Mouse (Mus musculus): ENCODE data around the gene Gm156. TPM values are rescaled to one million over a fixed set of nuclear protein-coding genes. Genes with fewer than 3 reads are reported as not detected.

Gm156 gene
- total RNA-seq, 1 experiment: not detected

GRCm38 (mm10) chr6:129727237-129727636 is 56.8 kb downstream of the Gm156 start:
- no peak overlapping the region for H3K4me3 ChIP-seq (ENCODE audit: insufficient read depth in 1 of 2, low read depth in 1 of 2, low read length in 2 of 2, poor library complexity in 1 of 2, severe bottlenecking in 1 of 2)
- in situ Hi-C loops (cut with MboI; ENCODE audit: low sequenced_read_pairs in 2 of 2, unreplicated experiment in 2 of 2): no loop called here
- no peaks in the 10 kb centered on the region for H3K36me3 ChIP-seq (ENCODE audit: control insufficient read depth, insufficient read depth, low read length, poor library complexity, severe bottlenecking)
- TF ChIP-seq HCFC1 (IDR thresholded peaks at IDR 0.05; ENCODE audit: borderline replicate concordance, insufficient read depth, low read length): no peak
- H3K9me3 ChIP-seq (ENCODE audit: control insufficient read depth, insufficient read depth, low read depth, low read length): no peaks in the 10 kb centered on the region
- H3K4me1 ChIP-seq (ENCODE audit: control insufficient read depth in 2 of 2, insufficient read depth in 2 of 2, low read length in 2 of 2, poor library complexity in 1 of 2): no peaks in the 10 kb centered on the region
- no peak overlapping the region for H3K9ac ChIP-seq (ENCODE audit: insufficient read depth, low read depth, low read length, poor library complexity, severe bottlenecking)
- H3K27ac ChIP-seq (ENCODE audit: insufficient read depth, low read depth, low read length, poor library complexity, severe bottlenecking): no peak overlapping the region
- no peak for DNase-seq (ENCODE audit: low read depth, low spot score)

DNA sequence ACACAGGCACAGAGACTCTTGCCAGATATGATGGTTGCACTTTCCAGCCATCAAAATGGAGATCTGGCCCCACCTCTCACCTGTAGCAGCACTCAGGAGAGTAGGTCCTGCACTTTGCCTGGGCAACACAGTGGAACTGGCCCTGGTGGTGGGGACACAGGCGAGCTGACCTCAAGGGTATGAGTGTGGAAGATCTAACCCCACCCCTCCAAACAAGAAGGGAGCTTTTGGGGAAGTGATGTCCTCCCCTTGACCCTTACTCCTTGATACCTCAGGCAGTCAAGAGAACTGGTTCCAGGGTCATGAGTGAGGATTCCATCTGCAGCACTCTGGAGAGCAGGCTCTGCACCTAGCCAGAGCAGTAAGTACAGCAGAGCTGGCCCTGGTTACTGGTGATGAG is 62.7 kb downstream of the Gm156 start:
- no peak overlapping the region for H3K4me3 ChIP-seq (ENCODE audit: insufficient read depth in 1 of 2, low read depth in 1 of 2, low read length in 2 of 2, poor library complexity in 1 of 2, severe bottlenecking in 1 of 2)
- in situ Hi-C loops (cut with MboI; ENCODE audit: low sequenced_read_pairs in 2 of 2, unreplicated experiment in 2 of 2): no loop called here

DNA sequence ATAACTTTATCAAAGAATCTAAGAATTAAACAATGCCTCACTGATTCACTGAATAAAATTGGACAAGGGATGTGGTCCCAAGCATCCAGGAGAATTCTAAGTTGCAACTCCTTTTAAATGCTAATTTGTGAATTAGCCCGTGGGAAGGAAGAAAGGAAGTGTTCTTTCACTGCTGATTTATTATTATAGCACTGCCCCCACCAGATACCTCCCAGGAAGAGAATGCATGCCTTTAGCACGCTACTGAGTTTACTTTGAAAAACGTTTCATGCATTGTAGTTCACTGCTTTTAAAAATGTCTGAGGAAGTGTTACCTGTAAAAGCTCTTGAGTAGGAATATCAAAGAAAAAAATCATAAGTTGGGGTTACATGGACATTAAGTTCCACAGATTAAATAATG is 63.6 kb downstream of the Gm156 start:
- no peaks in the 10 kb centered on the region for H3K4me1 ChIP-seq (ENCODE audit: control insufficient read depth in 2 of 2, insufficient read depth in 2 of 2, low read length in 2 of 2, poor library complexity in 1 of 2)
- H3K27ac ChIP-seq (ENCODE audit: insufficient read depth, low read depth, low read length, poor library complexity, severe bottlenecking): no peak overlapping the region
- H3K36me3 ChIP-seq (ENCODE audit: control insufficient read depth, insufficient read depth, low read length, poor library complexity, severe bottlenecking): no peaks in the 10 kb centered on the region
- in situ Hi-C loops (cut with MboI; ENCODE audit: low sequenced_read_pairs in 2 of 2, unreplicated experiment in 2 of 2): no loop called here
- H3K9me3 ChIP-seq (ENCODE audit: control insufficient read depth, insufficient read depth, low read depth, low read length): no peaks in the 10 kb centered on the region
- TF ChIP-seq CHD2 (IDR thresholded peaks at IDR 0.05; ENCODE audit: low read depth, low read length) (no peak), MAFK (IDR thresholded peaks at IDR 0.05; ENCODE audit: insufficient read depth, low read depth, low read length) (no peak), HCFC1 (IDR thresholded peaks at IDR 0.05; ENCODE audit: borderline replicate concordance, insufficient read depth, low read length) (no peak), ZC3H11A (IDR thresholded peaks at IDR 0.05; ENCODE audit: borderline replicate concordance, low read depth, low read length) (no peak), ZNF384 (IDR thresholded peaks at IDR 0.05; ENCODE audit: low read depth, low read length) (no peak)
- no peak overlapping the region for H3K9ac ChIP-seq (ENCODE audit: insufficient read depth, low read depth, low read length, poor library complexity, severe bottlenecking)
- H3K4me3 ChIP-seq (ENCODE audit: insufficient read depth in 1 of 2, low read depth in 1 of 2, low read length in 2 of 2, poor library complexity in 1 of 2, severe bottlenecking in 1 of 2): no peak overlapping the region
- no peak for DNase-seq (ENCODE audit: low read depth, low spot score)

More for the DNA sequence above, 62.7 kb downstream of the Gm156 start:
- no peak for DNase-seq (ENCODE audit: low read depth, low spot score)
- H3K9ac ChIP-seq (ENCODE audit: insufficient read depth, low read depth, low read length, poor library complexity, severe bottlenecking): no peak overlapping the region
- H3K27ac ChIP-seq (ENCODE audit: insufficient read depth, low read depth, low read length, poor library complexity, severe bottlenecking): no peak overlapping the region
- H3K4me1 ChIP-seq (ENCODE audit: control insufficient read depth in 2 of 2, insufficient read depth in 2 of 2, low read length in 2 of 2, poor library complexity in 1 of 2): no peaks in the 10 kb centered on the region
- H3K9me3 ChIP-seq (ENCODE audit: control insufficient read depth, insufficient read depth, low read depth, low read length): no peaks in the 10 kb centered on the region
- no peaks in the 10 kb centered on the region for H3K36me3 ChIP-seq (ENCODE audit: control insufficient read depth, insufficient read depth, low read length, poor library complexity, severe bottlenecking)
- no peak for TF ChIP-seq ZC3H11A (IDR thresholded peaks at IDR 0.05; ENCODE audit: borderline replicate concordance, low read depth, low read length)
- TF ChIP-seq CHD2 (IDR thresholded peaks at IDR 0.05; ENCODE audit: low read depth, low read length): no peak
- TF ChIP-seq HCFC1 (IDR thresholded peaks at IDR 0.05; ENCODE audit: borderline replicate concordance, insufficient read depth, low read length): no peak
- no peak for TF ChIP-seq ZNF384 (IDR thresholded peaks at IDR 0.05; ENCODE audit: low read depth, low read length)
- no peak for TF ChIP-seq MAFK (IDR thresholded peaks at IDR 0.05; ENCODE audit: insufficient read depth, low read depth, low read length)

- in situ Hi-C loops (cut with MboI; ENCODE audit: low sequenced_read_pairs in 2 of 2, unreplicated experiment in 2 of 2): no loop called here
- H3K27ac ChIP-seq (ENCODE audit: insufficient read depth, low read depth, low read length, poor library complexity, severe bottlenecking): no peak within 1 kb of the TSS
- H3K9ac ChIP-seq (ENCODE audit: insufficient read depth, low read depth, low read length, poor library complexity, severe bottlenecking): no peak within 1 kb of the TSS
- no peak for TF ChIP-seq ZC3H11A (IDR thresholded peaks at IDR 0.05; ENCODE audit: borderline replicate concordance, low read depth, low read length)
- no peaks in the 10 kb centered on the region for H3K4me1 ChIP-seq (ENCODE audit: control insufficient read depth in 2 of 2, insufficient read depth in 2 of 2, low read length in 2 of 2, poor library complexity in 1 of 2)
- no peaks in the 10 kb centered on the region for H3K9me3 ChIP-seq (ENCODE audit: control insufficient read depth, insufficient read depth, low read depth, low read length)
- DNase-seq (ENCODE audit: low read depth, low spot score): no peak
- H3K36me3 ChIP-seq (ENCODE audit: control insufficient read depth, insufficient read depth, low read length, poor library complexity, severe bottlenecking): no peaks in the 10 kb centered on the region
- no peak within 1 kb of the TSS for H3K4me3 ChIP-seq (ENCODE audit: insufficient read depth in 1 of 2, low read depth in 1 of 2, low read length in 2 of 2, poor library complexity in 1 of 2, severe bottlenecking in 1 of 2)
Observed at GRCm38 (mm10) chr6:129717032-129717431, 67.0 kb downstream of the Gm156 start, which contains the start of gene Klri1. Gene Klri1, minus strand, starts transcription at chr6:129717132.

Other genes starting within 250 kb of the Gm156 start
- gene Klre1, start 206.4 kb downstream of the Gm156 start, total RNA-seq (2012; rRNA removed): not detected in 2 replicates
- not detected in 2 replicates for gene Klrd1, start 192.5 kb downstream of the Gm156 start, total RNA-seq (2012; rRNA removed)
- gene Klrk1, start 160.4 kb downstream of the Gm156 start, total RNA-seq (2012; rRNA removed): not detected in 2 replicates
- not detected in 2 replicates for gene Klrc3, start 140.9 kb downstream of the Gm156 start, total RNA-seq (2012; rRNA removed)
- not detected in 2 replicates for gene Klrc2, start 123.6 kb downstream of the Gm156 start, total RNA-seq (2012; rRNA removed)
- not detected in 2 replicates for gene Klrc1, start 105.3 kb downstream of the Gm156 start, total RNA-seq (2012; rRNA removed)
- not detected in 2 replicates for gene Klri1, start 67.1 kb downstream of the Gm156 start, total RNA-seq (2012; rRNA removed)
- gene Klri2, start 43.8 kb downstream of the Gm156 start, total RNA-seq (2012; rRNA removed): not detected in 2 replicates
- gene Gm17631, start 78.4 kb upstream of the Gm156 start, total RNA-seq (2012; rRNA removed): not detected in 2 replicates
- not detected in 2 replicates for gene Klra17, start 92.4 kb upstream of the Gm156 start, total RNA-seq (2012; rRNA removed)
- not detected in 2 replicates for gene Klra5, start 133.4 kb upstream of the Gm156 start, total RNA-seq (2012; rRNA removed)
- not detected in 2 replicates for gene Klra6, start 242.7 kb upstream of the Gm156 start, total RNA-seq (2012; rRNA removed)